Mouse (Mus musculus) bone marrow macrophage, adult 2 months (primary cell): ENCODE results near the gene Vldlr.

ENCODE experiments used
- CTCF ChIP-seq: IDR thresholded peaks from 2 replicates; pipeline ENCODE4 v1.5.1; 2012; ENCODE audit warnings: low read depth, mild to moderate bottlenecking, low read length, moderate library complexity
- POLR2A ChIP-seq: IDR thresholded peaks from 2 replicates; pipeline ENCODE4 v1.6.1; 2012; ENCODE audit warnings: mild to moderate bottlenecking, low read depth, low read length, borderline replicate concordance

DNA sequence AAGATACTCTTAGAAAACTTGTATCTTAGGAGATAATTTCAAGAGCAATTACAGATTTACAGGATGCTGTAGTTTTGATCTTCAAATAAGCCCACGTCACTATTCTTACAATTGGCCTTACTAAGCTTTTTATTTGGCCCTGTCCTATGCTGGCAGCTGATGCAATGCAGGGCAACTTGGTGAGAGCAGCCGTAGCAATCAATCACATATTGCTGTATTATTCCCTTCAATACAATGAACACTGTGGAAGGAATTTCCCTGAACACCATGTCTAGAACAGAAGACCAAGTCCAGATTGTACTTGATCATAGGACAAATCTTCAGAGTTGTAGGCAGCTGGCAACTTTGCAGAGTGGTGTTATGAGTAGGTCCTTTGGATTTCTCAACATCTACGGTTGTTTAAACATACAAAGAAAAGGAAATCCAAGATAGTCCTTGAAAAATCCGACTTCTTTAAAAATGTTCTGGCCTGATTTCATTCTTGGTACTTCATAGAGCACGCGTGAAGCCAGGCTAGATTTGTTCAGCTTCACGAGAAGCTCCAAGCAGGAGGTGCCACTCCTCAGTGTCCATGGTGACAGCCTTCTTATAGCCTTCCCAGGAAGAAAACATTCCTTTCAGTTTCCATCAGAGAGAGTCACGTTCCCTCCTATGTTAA is 44.5 kb downstream of the Vldlr start:
- TF ChIP-seq CTCF, result no peak
- no peak for TF ChIP-seq POLR2A
